Mouse (Mus musculus) adrenal gland, adult 18-20 months (tissue): ENCODE data around the gene Ces1e. TPM values are rescaled to one million over a fixed set of nuclear protein-coding genes. Genes with fewer than 3 reads are reported as not detected.

ENCODE experiments used
- DNase-seq, 2 experiments: peaks; one replicate each; pipeline ENCODE4 v3.0.0; 2021 to 2022; ENCODE audit warnings: low spot score in 2 of 2
- total RNA-seq, 2 experiments: library from RNA; stranded (reverse); gene quantifications; 1 replicate in 1 of 2; 2 replicates in 1 of 2; pipeline ENCODE4 v1.2.3; 2021

The Ces1e gene
- total RNA-seq, 2 experiments from 2014 or later = 0.27 TPM; not detected in 1

- no peak for DNase-seq
Observed at GRCm38 (mm10) chr8:93180581-93181129, 48.8 kb downstream of the Ces1e start.

- no peak for DNase-seq
Observed at GRCm38 (mm10) chr8:93176593-93176992, 52.8 kb downstream of the Ces1e start.

DNA sequence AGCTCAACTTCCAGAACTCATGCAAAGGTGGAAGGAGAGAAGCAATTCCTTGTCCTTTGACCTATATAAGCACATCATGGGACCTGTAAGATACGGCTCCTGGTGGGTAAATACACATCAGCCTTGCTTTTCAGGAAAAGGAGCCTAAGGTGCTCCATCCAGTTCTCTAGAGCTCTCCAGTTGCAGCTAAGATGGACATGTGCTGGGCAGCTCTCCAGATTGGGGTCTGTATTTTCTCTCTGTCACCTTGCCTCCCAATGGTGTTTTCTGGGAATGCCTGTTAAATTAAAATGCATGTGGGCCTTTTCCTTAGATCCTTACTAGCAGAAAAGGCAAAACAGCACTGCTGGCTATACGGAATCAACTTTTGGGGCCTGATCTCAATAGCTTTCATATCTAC is 54.9 kb downstream of the Ces1e start:
- DNase-seq = no peak

DNA sequence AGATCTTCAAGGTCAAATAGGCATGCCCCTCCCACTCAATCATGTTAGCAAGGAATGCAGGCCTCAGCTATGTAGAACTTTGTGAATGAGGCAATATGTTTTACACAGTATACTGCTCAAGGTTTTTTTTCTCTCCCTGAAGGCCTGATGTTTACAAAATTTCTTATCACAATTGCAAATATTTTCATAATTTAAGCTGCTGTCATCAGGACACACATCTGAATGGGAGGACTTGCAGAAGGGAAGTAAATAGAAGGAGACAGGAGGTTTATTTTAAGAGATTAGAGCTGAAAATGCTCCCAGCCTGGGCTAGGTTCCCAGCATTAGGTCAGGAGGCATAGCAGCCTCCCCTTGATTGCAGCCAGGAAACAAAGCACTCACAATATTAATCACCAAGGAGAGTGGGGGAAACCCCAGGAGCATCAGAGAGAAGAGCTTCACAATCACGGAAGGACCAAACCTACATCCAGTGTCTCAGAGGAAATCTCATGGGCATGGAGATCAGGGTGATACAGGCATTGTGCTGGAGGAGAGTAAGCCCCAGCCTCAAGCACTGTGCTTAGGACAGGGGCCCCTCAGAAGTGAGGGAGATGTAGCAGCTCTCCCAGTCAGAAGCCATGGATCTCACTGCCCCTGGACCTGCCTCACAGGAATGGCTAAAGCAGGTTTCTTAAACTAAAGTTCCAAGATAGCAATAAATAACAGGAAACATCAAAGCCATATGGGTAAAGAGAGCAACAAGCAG is 57.4 kb downstream of the Ces1e start:
- no peak for DNase-seq

GRCm38 (mm10) chr8:93163363-93163762 is 66.1 kb downstream of the Ces1e start:
- DNase-seq = no peak

DNA sequence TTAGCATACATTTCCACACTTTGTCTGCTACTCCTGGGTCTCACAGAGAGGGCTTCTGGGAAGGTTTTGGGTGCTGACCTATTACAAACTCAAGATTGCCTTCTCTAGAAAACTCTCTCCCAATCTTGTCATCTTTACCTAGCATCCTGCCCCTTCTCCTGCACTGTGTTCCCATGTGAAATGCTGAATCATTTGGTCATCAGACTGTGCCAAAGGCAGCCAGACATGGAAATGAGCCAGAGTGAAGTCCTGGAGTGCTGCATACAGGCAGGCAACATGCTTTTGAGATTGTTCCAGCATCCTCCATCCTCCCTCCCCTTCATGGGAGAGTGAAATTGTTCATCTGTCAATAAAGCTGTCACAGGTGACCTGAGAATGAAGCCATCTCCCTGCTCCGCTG is 78.0 kb downstream of the Ces1e start:
- DNase-seq = no peak

Other genes starting within 250 kb of the Ces1e start
- gene Ces1a, start 181.4 kb downstream of the Ces1e start, total RNA-seq = not detected
- not detected for gene Ces1b, start 149.6 kb downstream of the Ces1e start, total RNA-seq
- gene Ces1c, start 98.3 kb downstream of the Ces1e start, total RNA-seq = under 1 TPM in 1 of 2 experiments, not detected in 1; 0.70 TPM
- gene Ces1d, start 31.8 kb downstream of the Ces1e start, total RNA-seq = 100 to 1,000 TPM; 268 to 434 TPM
- 10 to 100 TPM; 17.3 to 29.2 TPM for gene Ces1f, start 50.1 kb upstream of the Ces1e start, total RNA-seq
- under 1 TPM; 0.16 to 0.20 TPM for gene Ces1g, start 107.7 kb upstream of the Ces1e start, total RNA-seq
- gene Ces1h, start 150.1 kb upstream of the Ces1e start, total RNA-seq = not detected